Mouse (Mus musculus) kidney, postnatal 4 days (tissue): ENCODE measurements at regions not wholly inside any gene's neighbourhood (a gene's known extent, or its start where the extent isn't known, plus 50 kb on each side); places are given as distances from the start of the nearest gene placed in this dataset.

Source experiments
- DNase-seq, 2 experiments: peaks; one replicate each; pipeline ENCODE4 v3.0.0; 2021; ENCODE audit warnings: mixed read lengths in 2 of 2

GRCm38 (mm10) chr6:19415456-19415855 is 549.3 kb downstream of the Ankrd7 start:
- peak in 1 of 2 experiments; percentile 1 for DNase-seq

DNA sequence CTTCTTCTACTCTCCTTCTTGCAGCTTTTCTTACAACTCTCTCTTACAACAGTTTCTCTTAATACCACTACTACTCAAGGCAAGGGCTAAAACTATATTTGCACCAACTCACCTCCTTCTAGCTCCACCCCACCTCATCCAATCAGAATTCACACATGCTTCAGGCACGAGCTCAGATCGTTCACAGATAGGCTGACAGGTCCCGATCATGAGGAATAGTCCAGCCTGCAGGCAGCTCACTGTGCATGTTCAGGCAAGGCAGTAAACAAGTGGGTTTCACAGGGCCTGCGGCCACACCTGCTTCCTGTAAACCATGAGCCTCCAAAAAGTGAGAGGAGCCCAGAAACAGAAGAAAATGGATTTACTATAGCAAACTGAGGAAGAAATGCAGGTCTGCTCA is 590.9 kb downstream of the Ankrd7 start:
- no peak for DNase-seq
